Mouse (Mus musculus) splenic B cell, adult 2 months (primary cell): Measurements from ENCODE around the gene Znrf1.
"Not testable (repeated sequence)": the region's sequence is repeated elsewhere in the genome, so short reads cannot be mapped to it uniquely, and the experiment has no call there.

ENCODE experiments used
- DNase-seq: peaks from one replicate; pipeline ENCODE4 v3.0.0-alpha.2; 2011; ENCODE audit warnings: low read depth, low spot score
- H3K27me3 ChIP-seq: 2 replicates; pipeline ENCODE4 v1.6.1; 2012; ENCODE audit warnings: mild to moderate bottlenecking, low read length, moderate library complexity, mixed read lengths; ENCODE audit not compliant: control insufficient read depth, poor library complexity, insufficient read depth, severe bottlenecking
- H3K36me3 ChIP-seq: 2 replicates; pipeline ENCODE4 v1.6.1; 2012; ENCODE audit warnings: mild to moderate bottlenecking, low read length, moderate library complexity, mixed read lengths; ENCODE audit not compliant: control insufficient read depth, poor library complexity, insufficient read depth, severe bottlenecking

The Znrf1 gene

GRCm38 (mm10) chr8:111638086-111638485, 102.2 kb downstream of the Znrf1 start:
- H3K27me3 ChIP-seq, result no peaks in the 10 kb centered on the region
- H3K36me3 ChIP-seq, result no peaks in the 10 kb centered on the region
- DNase-seq, result no peak

- DNase-seq, result no peak
- Histone ChIP-seq H3K27me3 (no peaks in the 10 kb centered on the region), H3K36me3 (no peaks in the 10 kb centered on the region)
These were observed 105.2 kb downstream of the Znrf1 start for GRCm38 (mm10) chr8:111641064-111641463.

DNA sequence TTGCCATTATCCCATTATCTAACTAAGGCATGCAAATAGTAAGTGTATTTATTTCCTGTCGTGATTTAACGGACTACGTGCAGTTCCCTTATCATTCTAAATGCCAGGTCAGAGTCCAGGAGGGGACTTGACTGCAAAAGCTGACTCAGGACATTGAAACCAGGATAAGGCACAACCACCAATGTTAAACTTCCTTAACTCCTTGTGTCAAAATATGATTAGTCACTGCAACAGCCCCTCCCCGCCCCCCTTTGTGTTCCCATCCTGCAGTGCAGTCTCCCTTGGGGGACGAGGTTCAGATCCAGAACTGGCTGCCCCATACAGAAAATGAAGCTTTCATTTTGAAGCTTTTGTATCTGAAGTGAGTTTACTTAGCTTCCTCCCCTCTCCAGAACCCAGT, 106.6 kb downstream of the Znrf1 start:
- Histone ChIP-seq H3K27me3 (no peaks in the 10 kb centered on the region), H3K36me3 (no peaks in the 10 kb centered on the region)
- DNase-seq, result peak; percentile 11

GRCm38 (mm10) chr8:111642939-111643263, 107.0 kb downstream of the Znrf1 start:
- no peaks in the 10 kb centered on the region for H3K36me3 ChIP-seq
- H3K27me3 ChIP-seq, result no peaks in the 10 kb centered on the region
- DNase-seq, result peak; percentile 12

- no peaks in the 10 kb centered on the region for H3K36me3 ChIP-seq
- DNase-seq, result peak; percentile 94
- no peaks in the 10 kb centered on the region for H3K27me3 ChIP-seq
These were observed 107.6 kb downstream of the Znrf1 start, which contains the start of gene Zfp1 for GRCm38 (mm10) chr8:111643264-111644141. Gene Zfp1 (plus strand): TSS chr8:111643401.

GRCm38 (mm10) chr8:111644286-111645051, 108.6 kb downstream of the Znrf1 start:
- not testable (repeated sequence) for H3K27me3 ChIP-seq, H3K36me3 ChIP-seq
- DNase-seq, result peak; percentile 86

DNA sequence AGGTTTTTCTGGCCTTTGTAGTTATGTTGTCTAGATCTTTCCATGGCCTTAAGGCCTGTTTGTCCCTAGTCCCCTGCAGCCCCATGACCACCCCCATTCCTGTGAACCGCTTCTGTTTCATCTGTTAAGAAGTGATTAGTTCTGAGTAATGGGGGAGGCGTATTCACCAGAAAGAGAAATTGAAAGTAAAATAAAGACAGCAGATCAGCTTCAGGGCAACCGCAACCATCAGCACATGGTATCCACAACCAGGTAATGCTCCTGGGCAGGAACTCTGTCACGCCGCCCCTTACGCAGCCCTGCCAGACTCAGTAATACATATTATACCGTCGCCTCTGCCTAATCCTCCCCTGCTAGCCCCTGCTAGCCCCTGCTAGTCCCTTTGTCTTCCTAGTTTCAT, 109.8 kb downstream of the Znrf1 start:
- peak; percentile 43 for DNase-seq
- no peaks in the 10 kb centered on the region for H3K27me3 ChIP-seq
- H3K36me3 ChIP-seq, result no peaks in the 10 kb centered on the region

DNA sequence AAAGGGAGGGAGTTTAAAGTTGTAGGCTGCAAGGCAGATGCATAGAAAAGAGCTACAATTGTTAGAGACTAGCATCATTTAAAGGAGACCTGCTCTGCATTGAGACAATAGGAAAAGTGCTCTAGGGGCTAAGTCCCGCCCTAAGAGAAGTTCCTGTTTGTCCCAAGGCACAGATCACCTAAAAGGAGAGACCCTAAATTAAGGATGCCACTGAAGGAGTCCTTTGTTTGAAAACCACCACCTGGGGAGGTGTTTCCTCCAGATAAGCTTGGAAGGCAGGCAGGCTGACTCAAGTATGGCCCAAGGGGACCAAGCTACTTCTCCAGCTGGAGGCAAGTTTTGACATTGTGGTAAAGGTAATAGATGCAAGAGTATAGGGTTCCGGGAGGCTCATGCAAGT, 112.9 kb downstream of the Znrf1 start:
- no peaks in the 10 kb centered on the region for H3K27me3 ChIP-seq
- no peaks in the 10 kb centered on the region for H3K36me3 ChIP-seq
- DNase-seq, result no peak

DNA sequence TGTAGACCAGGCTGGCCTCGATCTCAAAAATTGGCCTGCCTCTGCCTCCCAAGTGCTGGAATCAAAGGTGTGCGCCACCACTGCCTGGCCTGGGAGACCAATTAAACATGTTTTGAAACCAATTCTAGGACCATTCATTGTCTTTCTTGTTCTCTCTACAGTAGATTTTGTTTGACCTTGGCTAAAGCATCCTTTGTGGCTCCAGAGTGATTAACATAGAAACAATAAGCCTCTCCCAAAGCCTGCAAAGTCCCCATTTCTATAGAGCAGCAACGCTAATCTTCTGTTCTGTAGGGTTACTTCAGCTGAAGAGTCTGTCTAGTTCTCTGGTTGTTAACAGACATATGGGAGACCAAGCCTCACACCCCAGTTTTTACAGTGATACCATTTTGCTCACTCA, 114.8 kb downstream of the Znrf1 start:
- DNase-seq, result no peak
- no peaks in the 10 kb centered on the region for H3K36me3 ChIP-seq
- no peaks in the 10 kb centered on the region for H3K27me3 ChIP-seq

DNA sequence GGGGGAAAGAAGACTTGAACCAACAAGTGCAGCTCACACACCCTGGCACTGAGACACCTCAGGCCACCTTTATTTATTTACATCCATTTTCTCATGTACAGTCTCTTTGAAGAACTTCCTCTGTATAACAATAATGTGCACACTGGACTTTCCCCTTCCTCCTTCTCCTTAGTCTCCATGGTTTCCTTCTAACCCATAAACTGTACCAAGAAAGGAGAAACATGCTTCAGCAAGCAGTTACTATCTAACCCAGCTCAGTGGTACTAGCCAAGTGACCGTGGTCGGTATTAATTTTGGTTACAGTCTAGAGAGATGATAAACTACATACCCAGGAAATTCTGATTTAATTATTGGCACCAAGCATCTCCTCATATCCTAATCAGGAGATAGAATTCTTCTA, 117.6 kb downstream of the Znrf1 start:
- Histone ChIP-seq H3K27me3 (no peaks in the 10 kb centered on the region), H3K36me3 (no peaks in the 10 kb centered on the region)
- DNase-seq, result no peak

- H3K27me3 ChIP-seq, result no peaks in the 10 kb centered on the region
- H3K36me3 ChIP-seq, result no peaks in the 10 kb centered on the region
- no peak for DNase-seq
These were observed 121.5 kb downstream of the Znrf1 start for GRCm38 (mm10) chr8:111657312-111657854.

GRCm38 (mm10) chr8:111658819-111659423, 123.0 kb downstream of the Znrf1 start:
- DNase-seq, result peak; percentile 57
- H3K27me3 ChIP-seq, result no peaks in the 10 kb centered on the region
- H3K36me3 ChIP-seq, result no peaks in the 10 kb centered on the region

DNA sequence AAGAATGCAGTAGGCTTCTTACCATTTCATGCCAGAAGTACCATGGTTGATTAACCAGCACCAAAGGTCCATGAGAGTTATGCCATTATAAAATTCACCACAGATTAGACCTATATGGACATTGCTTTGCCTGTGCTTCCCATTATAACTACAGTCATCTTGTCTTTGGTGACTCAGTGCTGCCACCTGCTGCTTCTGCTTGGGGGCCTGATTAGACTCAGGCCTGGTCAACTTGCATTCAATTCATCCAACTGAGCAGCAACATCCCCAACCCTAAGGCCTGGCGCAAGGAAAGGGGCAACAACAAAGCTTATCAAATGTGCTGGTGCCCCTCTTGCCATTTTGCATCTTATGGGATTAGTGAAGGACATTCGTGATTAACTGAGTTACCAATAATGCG, 126.6 kb downstream of the Znrf1 start:
- Histone ChIP-seq H3K36me3 (peaks cover 4% of the 10 kb centered on the region; the same call in 1 of the 2 replicates), H3K27me3 (no peaks in the 10 kb centered on the region)
- DNase-seq, result peak; percentile 85

DNA sequence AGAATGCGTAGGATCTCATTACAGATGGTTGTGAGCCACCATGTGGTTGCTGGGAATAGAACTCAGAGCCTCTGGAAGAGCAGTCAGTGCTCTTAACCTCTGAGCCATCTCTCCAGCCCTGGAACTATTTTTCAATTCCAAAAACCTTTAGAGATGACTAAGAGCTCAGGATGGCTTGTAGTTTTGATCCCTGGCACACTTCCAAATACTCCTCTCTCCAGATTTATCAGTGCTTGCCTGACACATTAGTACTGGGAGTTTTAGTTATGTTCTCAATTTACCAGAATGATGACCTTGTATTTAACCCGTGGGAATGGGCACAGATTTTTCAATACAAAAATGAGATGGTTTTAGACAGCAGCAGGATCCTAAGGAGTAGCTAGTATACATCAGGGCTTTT, 130.9 kb downstream of the Znrf1 start:
- Histone ChIP-seq H3K27me3 (no peaks in the 10 kb centered on the region), H3K36me3 (peaks cover 6% of the 10 kb centered on the region)
- DNase-seq, result no peak
